Mouse (Mus musculus) olfactory bulb, adult 2 months (tissue): ENCODE data around the gene Gm5127. TPM values are rescaled to one million over a fixed set of nuclear protein-coding genes. Genes with fewer than 3 reads are reported as not detected.

Experiments used
- H3K27ac ChIP-seq: fragments of 200-500 bp; 2 replicates; pipeline ENCODE4 v1.5.1; 2012; ENCODE audit warnings: low read depth, low read length; ENCODE audit not compliant: insufficient read depth
- H3K4me1 ChIP-seq: fragments of 200-500 bp; 2 replicates; pipeline ENCODE4 v1.6.1; 2012; ENCODE audit warnings: low read length; ENCODE audit not compliant: control insufficient read depth, insufficient read depth
- H3K4me3 ChIP-seq: fragments of 200-500 bp; 2 replicates; pipeline ENCODE4 v1.5.1; 2012; ENCODE audit warnings: mild to moderate bottlenecking, low read depth, low read length, moderate library complexity; ENCODE audit not compliant: insufficient read depth
- CTCF ChIP-seq: fragments of 200-500 bp; IDR thresholded peaks from 2 replicates; pipeline ENCODE4 v1.5.1; 2012; ENCODE audit warnings: low read depth, mild to moderate bottlenecking, low read length, moderate library complexity; ENCODE audit not compliant: insufficient read depth
- POLR2A ChIP-seq: fragments of 200-500 bp; IDR thresholded peaks from 2 replicates; pipeline ENCODE4 v1.6.1; 2012; ENCODE audit warnings: mild to moderate bottlenecking, low read depth, low read length, moderate library complexity; ENCODE audit not compliant: insufficient read depth
- WGBS: fragments of 180-500 bp; shearing (Covaris S2); methylation state at CpG from one replicate; pipeline ENCODE4 v1.1.7; 2018; 5-methylcytosine and 5-hydroxymethylcytosine counted together
- polyA plus RNA-seq: library from polyadenylated mRNA; stranded (reverse); fragments of >200 nt; gene quantifications from 2 replicates; pipeline ENCODE4 v1.2.4, GENCODE M21; 2012; ENCODE audit warnings: low replicate concordance; ENCODE audit not compliant: missing spikeins, insufficient read depth, insufficient read length

The Gm5127 gene
- not detected in 2 replicates for polyA plus RNA-seq

DNA sequence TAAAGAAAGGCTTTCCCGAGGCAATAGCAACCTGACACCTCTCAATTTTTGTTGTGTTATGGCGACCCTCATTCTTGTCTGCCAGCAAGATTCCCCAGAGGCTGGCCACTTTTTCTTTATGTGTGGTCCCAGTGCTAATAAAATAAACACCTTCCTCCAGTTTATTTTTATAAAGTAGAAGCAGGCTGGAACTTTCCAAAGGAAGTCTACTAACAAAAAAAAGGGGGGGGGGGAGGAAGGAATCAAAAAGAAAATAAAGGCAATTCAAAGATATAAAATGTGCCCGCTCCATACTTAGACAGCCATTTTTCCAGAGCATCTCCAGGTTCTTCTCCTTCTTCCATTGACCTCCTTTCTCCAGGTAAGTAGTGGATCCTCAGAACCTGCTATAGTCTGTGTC is at the start of gene Gm5127:
TSS of gene Gm5127 (plus strand) at position 301 of the 400 bp plus-strand sequence.
- WGBS, result 56% methylated on average over 3 of the region's 3 CpGs
- Histone ChIP-seq H3K4me3 (no peak within 1 kb of the TSS), H3K27ac (no peak within 1 kb of the TSS), H3K4me1 (no peaks in the 10 kb centered on the region)
- TF ChIP-seq POLR2A, result no peak
- TF ChIP-seq CTCF, result no peak

DNA sequence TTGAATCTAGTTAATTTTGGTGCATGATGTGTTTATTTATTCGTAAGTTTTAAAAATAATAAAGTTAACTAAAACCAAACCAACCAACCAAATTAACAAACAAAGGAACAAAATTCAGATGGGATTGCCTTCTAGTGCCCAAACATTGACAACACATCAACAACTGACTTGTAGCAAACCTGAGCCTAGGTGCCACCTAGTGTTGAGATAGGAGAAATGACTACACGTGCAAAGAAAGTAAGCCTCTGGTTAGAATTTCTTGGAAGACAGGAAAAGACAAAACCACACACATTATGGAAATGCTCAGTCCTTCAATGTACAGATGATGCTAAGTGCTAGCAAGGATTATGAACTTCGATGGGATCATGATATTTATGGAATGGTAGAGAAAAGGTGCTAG is 46.6 kb upstream of the Gm5127 start:
- no peaks in the 10 kb centered on the region for H3K4me1 ChIP-seq
- WGBS, result 42% methylated on average over 3 of the region's 3 CpGs
- H3K27ac ChIP-seq, result no peak overlapping the region
- no peak for TF ChIP-seq CTCF
- H3K4me3 ChIP-seq, result no peak overlapping the region

DNA sequence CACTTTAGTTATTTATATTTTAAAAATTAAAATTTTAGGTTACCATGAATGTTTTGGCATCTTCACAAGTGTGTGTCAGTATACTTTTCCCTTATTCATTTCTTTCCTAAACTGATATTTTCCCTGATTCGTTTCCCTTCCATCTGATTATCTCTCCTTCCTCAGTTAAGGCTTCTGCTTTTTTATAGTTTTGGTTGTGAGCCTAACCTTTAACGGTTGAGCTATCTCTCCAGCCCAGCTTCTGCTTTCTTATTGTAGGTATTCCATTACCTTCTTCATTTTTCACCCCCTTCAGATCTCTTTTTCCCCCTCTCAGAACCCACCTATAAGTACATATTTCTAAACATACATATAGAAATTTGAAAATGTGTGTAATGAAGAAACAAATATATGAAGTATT is 27.5 kb upstream of the Gm5127 start:
- 77% methylated on average over 2 of the region's 2 CpGs for WGBS
- H3K4me3 ChIP-seq, result no peak overlapping the region
- no peak overlapping the region for H3K27ac ChIP-seq
- no peaks in the 10 kb centered on the region for H3K4me1 ChIP-seq
- no peak for TF ChIP-seq CTCF

DNA sequence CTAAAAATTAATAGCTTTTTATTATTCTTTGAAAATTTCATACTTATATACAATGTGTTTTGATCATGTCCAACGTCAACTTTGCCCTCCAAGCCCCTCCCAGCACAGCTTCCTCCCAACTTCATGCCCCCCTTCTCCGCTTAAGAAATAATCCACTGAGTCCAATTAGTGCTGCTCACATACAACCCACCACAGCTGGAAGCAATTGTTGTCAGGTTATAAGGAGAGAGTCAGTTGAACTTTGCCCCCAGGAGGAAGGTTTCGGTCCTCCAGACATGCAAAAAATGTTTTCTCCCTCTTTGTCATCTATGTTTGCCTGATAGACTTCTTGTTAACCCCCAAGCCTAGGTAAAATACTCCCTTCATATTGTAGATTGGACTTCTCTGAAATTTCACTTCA is 4.0 kb upstream of the Gm5127 start:
- WGBS, result 38% methylated on average over 3 of the region's 3 CpGs
- Histone ChIP-seq H3K27ac (no peak overlapping the region), H3K4me3 (no peak overlapping the region), H3K4me1 (no peaks in the 10 kb centered on the region)
- TF ChIP-seq POLR2A (no peak), CTCF (no peak)

DNA sequence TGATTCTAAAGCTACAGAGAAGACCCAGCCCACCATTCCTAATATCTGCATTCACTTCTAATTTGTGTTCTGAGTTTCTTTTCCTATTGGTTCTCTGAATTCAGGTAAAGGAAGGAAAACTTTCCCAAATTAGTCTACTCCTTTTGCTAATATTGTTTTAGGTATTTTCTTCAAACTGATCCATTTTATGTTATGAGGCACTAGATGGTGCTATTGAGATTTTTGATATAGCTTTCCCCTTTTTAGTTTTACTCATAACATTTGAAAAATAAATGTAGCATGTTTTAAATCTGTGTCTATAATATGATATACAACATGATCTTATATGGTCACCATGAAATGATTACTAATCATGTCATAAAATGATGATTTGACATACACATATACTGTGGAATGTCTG is 2.6 kb upstream of the Gm5127 start:
- Histone ChIP-seq H3K27ac (no peak overlapping the region), H3K4me3 (no peak overlapping the region), H3K4me1 (no peaks in the 10 kb centered on the region)
- TF ChIP-seq POLR2A, result no peak
- TF ChIP-seq CTCF, result no peak

DNA sequence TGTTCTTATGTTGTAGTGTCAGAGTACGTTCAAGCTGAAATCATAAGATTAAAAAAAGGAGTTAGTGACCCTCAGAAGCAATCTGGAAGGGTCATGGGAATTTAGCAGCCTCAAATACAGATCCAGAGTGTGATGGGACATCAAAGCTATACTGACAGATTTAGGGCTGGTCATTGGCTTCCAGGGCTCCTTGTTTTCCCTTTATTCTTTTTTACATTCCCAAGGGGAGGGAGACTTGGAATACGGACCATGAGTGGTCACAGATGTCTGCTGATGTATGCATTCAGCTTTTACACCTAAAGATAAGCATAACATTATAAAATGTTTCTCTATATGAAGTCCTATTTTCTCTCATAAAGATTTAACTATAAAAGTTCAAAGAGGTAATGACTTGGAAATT is 789 bp upstream of the Gm5127 start:
- H3K4me1 ChIP-seq, result no peaks in the 10 kb centered on the region
- WGBS, result 59% methylated on average over 2 of the region's 2 CpGs
- TF ChIP-seq POLR2A (no peak), CTCF (no peak)
- no peak overlapping the region for H3K4me3 ChIP-seq
- no peak overlapping the region for H3K27ac ChIP-seq

DNA sequence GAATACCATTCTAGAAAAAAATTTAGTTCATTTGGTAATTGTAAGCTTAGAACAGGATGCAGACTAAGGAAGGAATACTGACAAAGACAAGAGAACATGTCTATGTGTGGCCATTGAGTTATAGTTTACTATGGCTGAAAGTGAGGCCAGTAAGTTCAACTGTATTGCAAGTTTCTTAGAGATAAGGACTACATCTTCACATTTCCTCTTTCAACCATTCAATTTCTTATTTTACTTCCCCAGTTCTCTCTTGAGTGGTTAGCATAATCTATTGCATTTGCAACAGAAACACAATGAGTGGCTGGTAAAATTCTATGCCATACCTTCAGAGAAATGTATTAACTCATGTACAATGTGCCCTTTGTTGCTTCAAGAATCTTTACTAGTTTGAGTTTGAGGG is 10.9 kb downstream of the Gm5127 start:
- H3K4me3 ChIP-seq, result no peak overlapping the region
- TF ChIP-seq CTCF (no peak), POLR2A (no peak)
- no peaks in the 10 kb centered on the region for H3K4me1 ChIP-seq
- no peak overlapping the region for H3K27ac ChIP-seq

DNA sequence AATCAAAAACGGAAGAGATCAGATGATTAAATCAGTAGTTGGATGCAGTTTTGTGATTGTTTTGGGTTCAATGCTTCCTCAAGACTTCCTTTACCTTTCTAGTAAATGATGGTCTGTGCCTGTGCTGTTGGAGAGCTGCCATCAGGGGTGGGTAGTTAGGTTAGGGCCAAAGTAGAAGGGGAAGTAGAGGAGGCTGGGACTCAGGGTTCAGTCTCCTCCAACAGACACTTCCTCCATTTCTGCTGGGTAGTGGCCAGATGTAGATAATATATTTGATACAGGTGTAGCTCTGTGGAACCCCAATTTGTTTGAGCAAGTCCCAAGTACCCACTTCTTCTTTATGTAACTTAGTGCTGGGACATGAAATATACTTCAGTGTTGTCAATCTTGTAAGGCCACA is 12.9 kb downstream of the Gm5127 start:
- no peak overlapping the region for H3K4me3 ChIP-seq
- no peak for TF ChIP-seq POLR2A
- no peak for TF ChIP-seq CTCF
- WGBS, result 81% methylated on average over 1 of the region's 1 CpGs
- H3K27ac ChIP-seq, result no peak overlapping the region
- H3K4me1 ChIP-seq, result no peaks in the 10 kb centered on the region

DNA sequence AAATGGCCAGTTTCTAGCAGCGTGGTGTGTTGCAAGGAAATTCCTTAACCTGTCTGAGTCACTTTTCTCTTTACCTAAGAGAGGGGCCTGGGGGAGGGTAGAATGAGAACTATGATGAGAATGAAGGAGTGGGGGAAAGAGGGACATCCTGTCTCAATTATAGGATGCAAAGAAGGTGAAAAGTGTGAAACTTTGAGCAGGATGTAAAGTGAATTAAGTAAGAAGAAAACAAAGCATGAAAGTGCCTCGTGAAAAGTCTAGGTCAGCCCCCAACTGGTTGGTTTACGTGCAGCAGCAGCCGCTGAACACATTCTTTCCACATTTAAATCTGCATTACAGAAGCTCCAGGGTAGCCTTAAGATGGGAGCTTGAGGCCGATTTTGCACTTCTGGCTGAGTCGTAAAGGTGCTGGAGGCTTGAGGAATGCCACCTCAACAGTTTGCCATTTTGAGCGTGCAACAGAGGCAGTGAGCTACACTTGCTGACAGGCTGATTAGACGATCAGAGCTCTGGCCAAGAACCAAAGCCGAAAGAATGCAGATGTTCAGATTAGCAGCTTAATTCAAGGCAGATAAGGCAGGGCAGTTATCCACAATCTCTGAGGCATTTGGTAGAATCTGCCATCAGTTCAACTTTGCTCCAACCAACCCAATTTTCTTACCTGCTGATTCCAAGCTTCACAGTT is 19.7 kb downstream of the Gm5127 start:
- H3K27ac ChIP-seq, result no peak overlapping the region
- no peaks in the 10 kb centered on the region for H3K4me1 ChIP-seq
- no peak for TF ChIP-seq CTCF
- no peak for TF ChIP-seq POLR2A
- H3K4me3 ChIP-seq, result no peak overlapping the region
- WGBS, result 25% methylated on average over 9 of the region's 9 CpGs

DNA sequence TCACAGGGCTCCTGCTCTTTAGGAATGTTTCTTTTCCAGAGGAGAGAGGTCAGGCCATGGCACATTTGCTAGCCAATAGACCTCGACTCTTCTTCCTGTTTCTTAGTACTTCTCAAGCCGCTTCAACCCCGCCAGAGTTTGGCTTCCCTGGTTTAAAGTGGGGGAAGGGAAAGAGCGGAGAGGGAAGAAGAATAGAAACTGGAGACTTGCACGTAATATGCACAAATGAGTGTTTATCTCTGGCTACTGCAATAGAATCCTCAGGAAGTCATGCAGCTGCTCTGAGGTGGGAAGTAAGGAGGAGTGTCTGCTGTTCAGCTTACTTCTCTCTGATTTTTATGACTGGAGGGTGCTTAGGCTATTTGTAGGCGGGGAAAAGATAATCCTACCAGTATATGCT is 20.4 kb downstream of the Gm5127 start, which contains the start of gene Cysltr1:
TSS of gene Cysltr1 (minus strand) at position 294 of the 400 bp plus-strand sequence.
- Histone ChIP-seq H3K4me1 (no peaks in the 10 kb centered on the region), H3K27ac (no peak within 1 kb of the TSS), H3K4me3 (no peak within 1 kb of the TSS)
- no peak for TF ChIP-seq CTCF
- TF ChIP-seq POLR2A, result no peak
- 37% methylated on average over 6 of the region's 6 CpGs for WGBS
